26 mouse cellular contexts compared by ENCODE assay signal in genomic region chr2:82373152-82373551, GRCm38 (mm10).
A peak's percentile ranks its signal among the peaks of the same experiment; 100 is the strongest.
DNase-seq lines count a peak whose midpoint lies in the region; ATAC-seq and TF ChIP-seq lines count a peak whose summit lies in the region.
"Had no signal": no experiment of that assay in that cellular context is flagged by ENCODE, and none has a peak within 500 bp of the region (broad histone marks: within the 10 kb centered on the region; RNA-seq: fewer than 3 reads in every experiment).

No protein-coding gene starts in this region.

- intact Hi-C loops in left cerebral cortex, postnatal 4 days (cut with DNase I): no loop called here

- no peak overlapping the region for H3K9ac ChIP-seq in forebrain, embryonic 14.5 days (ENCODE audit: low read length)
- no peak overlapping the region for H3K9ac ChIP-seq in forebrain, postnatal 0 days
- H3K9ac ChIP-seq: intestine, embryonic 15.5 days; liver, embryonic 15.5 days; lung, embryonic 15.5 days; midbrain, embryonic 15.5 days had no signal

- no peak overlapping the region for H3K4me3 ChIP-seq in forebrain, embryonic 14.5 days (ENCODE audit: low read depth, low read length)
- no peak overlapping the region for H3K4me3 ChIP-seq in forebrain, postnatal 0 days (ENCODE audit: low read depth, low read length)
- H3K4me3 ChIP-seq: embryonic facial prominence, embryonic 10.5 days; heart, embryonic 10.5 days; intestine, embryonic 15.5 days; limb, embryonic 10.5 days; liver, embryonic 15.5 days; lung, embryonic 15.5 days; midbrain, embryonic 15.5 days had no signal

- H3K4me2 ChIP-seq in forebrain, embryonic 14.5 days (ENCODE audit: low read length): no peak overlapping the region
- H3K4me2 ChIP-seq in forebrain, postnatal 0 days (ENCODE audit: low read depth): no peak overlapping the region
- H3K4me2 ChIP-seq: intestine, embryonic 15.5 days; liver, embryonic 15.5 days; lung, embryonic 15.5 days; midbrain, embryonic 15.5 days had no signal

- no peak overlapping the region for H3K27ac ChIP-seq in forebrain, embryonic 14.5 days (ENCODE audit: low read depth, low read length)
- H3K27ac ChIP-seq in forebrain, postnatal 0 days (ENCODE audit: low read depth, low read length): no peak overlapping the region
- H3K27ac ChIP-seq: embryonic facial prominence, embryonic 10.5 days; heart, embryonic 10.5 days; intestine, embryonic 15.5 days; limb, embryonic 10.5 days; liver, embryonic 15.5 days; lung, embryonic 15.5 days; midbrain, embryonic 15.5 days had no signal

- peak; percentile 38 for DNase-seq in forebrain, embryonic 14.5 days (ENCODE audit: low spot score)
- DNase-seq in forebrain, postnatal 0 days: no peak
- peak; percentile 23 for DNase-seq in left cerebral cortex, postnatal 4 days
- DNase-seq in left cerebral cortex, adult 9 months (ENCODE audit: low spot score in 2 of 2): no peak
- peak; percentile 42 to 83 for DNase-seq in cerebellum, postnatal 14 days
- DNase-seq in retina, postnatal 7 days (ENCODE audit: low read depth, low spot score): peak; percentile 2
- DNase-seq: adrenal gland, postnatal 36 days; B cell, adult 2 months; heart, postnatal 4 days; kidney, adult 9 months; kidney, postnatal 14 days; layer of hippocampus, postnatal 36 days; liver; lung, postnatal 36 days; right cerebral cortex, postnatal 14 days had no signal

- TF ChIP-seq CTCF in forebrain, postnatal 0 days (IDR thresholded peaks at IDR 0.05; ENCODE audit: low read depth): no peak

- H3K36me3 ChIP-seq in forebrain, embryonic 14.5 days (ENCODE audit: control insufficient read depth, insufficient read depth, low read length): no peaks in the 10 kb centered on the region
- H3K36me3 ChIP-seq in forebrain, postnatal 0 days (ENCODE audit: insufficient read depth): no peaks in the 10 kb centered on the region
- H3K36me3 ChIP-seq: embryonic facial prominence, embryonic 10.5 days; G1E; heart, embryonic 10.5 days; intestine, embryonic 15.5 days; limb, embryonic 10.5 days; liver, embryonic 15.5 days; lung, embryonic 15.5 days; midbrain, embryonic 15.5 days had no signal

- ATAC-seq in forebrain, embryonic 14.5 days: peak; percentile 44; the same call in 1 of the 2 replicates
- no peak for ATAC-seq in forebrain, postnatal 0 days
- ATAC-seq in megakaryocyte progenitor cell, adult 5-6 weeks (replicated peaks; ENCODE audit: poor library complexity): no peak
- ATAC-seq: intestine, embryonic 15.5 days; midbrain, embryonic 15.5 days; Patski had no signal

- no peaks in the 10 kb centered on the region for H3K9me3 ChIP-seq in forebrain, embryonic 14.5 days (replicated peaks; ENCODE audit: control insufficient read depth, low read length)
- no peaks in the 10 kb centered on the region for H3K9me3 ChIP-seq in forebrain, postnatal 0 days (ENCODE audit: low read length)
- H3K9me3 ChIP-seq: embryonic facial prominence, embryonic 10.5 days; G1E; heart, embryonic 10.5 days; intestine, embryonic 15.5 days; limb, embryonic 10.5 days; liver, embryonic 15.5 days; lung, embryonic 15.5 days; midbrain, embryonic 15.5 days had no signal

- no peaks in the 10 kb centered on the region for H3K27me3 ChIP-seq in forebrain, embryonic 14.5 days (replicated peaks; ENCODE audit: control insufficient read depth, insufficient read depth, low read length)
- H3K27me3 ChIP-seq in forebrain, postnatal 0 days (ENCODE audit: insufficient read depth, low read length): no peaks in the 10 kb centered on the region
- H3K27me3 ChIP-seq: CH12.LX; intestine, embryonic 15.5 days; liver, embryonic 15.5 days; lung, embryonic 15.5 days; midbrain, embryonic 15.5 days; Patski had no signal

- H3K4me1 ChIP-seq in forebrain, embryonic 14.5 days (ENCODE audit: control insufficient read depth, insufficient read depth, low read length): no peaks in the 10 kb centered on the region
- no peaks in the 10 kb centered on the region for H3K4me1 ChIP-seq in forebrain, postnatal 0 days (ENCODE audit: insufficient read depth)
- H3K4me1 ChIP-seq: embryonic facial prominence, embryonic 10.5 days; heart, embryonic 10.5 days; intestine, embryonic 15.5 days; limb, embryonic 10.5 days; liver, embryonic 15.5 days; lung, embryonic 15.5 days; midbrain, embryonic 15.5 days had no signal

- WGBS in forebrain, embryonic 14.5 days: 68% methylated on average over 3 of the region's 3 CpGs
- 75% methylated on average over 3 of the region's 3 CpGs for WGBS in forebrain, postnatal 0 days

Comparison
In these comparisons a context has a peak if more than half of its experiments do, and no peak if none do; other contexts are left out.
1. DNase-seq: peak in forebrain, embryonic 14.5 days (single experiment), left cerebral cortex, postnatal 4 days (single experiment), cerebellum, postnatal 14 days (2 of 2) and retina, postnatal 7 days (single experiment); none in forebrain, postnatal 0 days (single experiment) and left cerebral cortex, adult 9 months (0 of 2).